Mouse (Mus musculus): ENCODE measurements at regions not wholly inside any gene's neighbourhood (a gene's known extent, or its start where the extent isn't known, plus 50 kb on each side); places are given as distances from the start of the nearest gene placed in this dataset.

- in situ Hi-C loops (cut with MboI, MseI): loop anchor here in 1 of 2 experiments (10.0 kb wide), 1 partner anchor 1575 kb away; no protein-coding TSS in a partner anchor
Observed at GRCm38 (mm10) chr8:29460119-29460518, 2012.6 kb downstream of the Poteg start.

- in situ Hi-C loops (cut with MboI, MseI): loop anchor here in 1 of 2 experiments (10.0 kb wide), 1 partner anchor 1738 kb away; no protein-coding TSS in a partner anchor
Observed at GRCm38 (mm10) chr8:29492931-29493330, 2045.5 kb downstream of the Poteg start.

- in situ Hi-C loops (cut with MboI, MseI): loop anchor here in 1 of 2 experiments (5.0 kb wide), 1 partner anchor 40 kb away; no protein-coding TSS in a partner anchor
Observed at GRCm38 (mm10) chr8:29527327-29527726, 2079.9 kb downstream of the Poteg start.

GRCm38 (mm10) chr8:29531565-29531964, 2084.1 kb downstream of the Poteg start:
- in situ Hi-C loops (cut with MboI, MseI): no loop called here

GRCm38 (mm10) chr8:29538016-29538415, 2090.5 kb downstream of the Poteg start:
- in situ Hi-C loops (cut with MboI, MseI): no loop called here

GRCm38 (mm10) chr8:29539856-29540255, 2092.4 kb downstream of the Poteg start:
- in situ Hi-C loops (cut with MboI, MseI): no loop called here

- in situ Hi-C loops (cut with MboI, MseI): no loop called here
Observed at GRCm38 (mm10) chr8:29544142-29544541, 2096.7 kb downstream of the Poteg start.

- in situ Hi-C loops (cut with MboI, MseI): loop anchor here (10.0 to 25.0 kb wide), 2 partner anchors 1173 to 1769 kb away; no protein-coding TSS in a partner anchor
Observed at GRCm38 (mm10) chr8:29585671-29586070, 2138.2 kb downstream of the Poteg start.

- in situ Hi-C loops (cut with MboI, MseI): loop anchor here in 1 of 2 experiments (25.0 kb wide), 1 partner anchor 1182 kb away; no protein-coding TSS in a partner anchor
Observed at GRCm38 (mm10) chr8:29594129-29594528, 2146.7 kb downstream of the Poteg start.

GRCm38 (mm10) chr8:29614098-29614497, 2166.6 kb downstream of the Poteg start:
- in situ Hi-C loops (cut with MboI, MseI): no loop called here

- in situ Hi-C loops (cut with MboI, MseI): no loop called here
Observed at GRCm38 (mm10) chr8:29661616-29662015, 2214.1 kb downstream of the Poteg start.

- in situ Hi-C loops (cut with MboI, MseI): no loop called here
Observed at GRCm38 (mm10) chr8:29675870-29676269, 2228.4 kb downstream of the Poteg start.

GRCm38 (mm10) chr8:29683340-29683739, 2235.9 kb downstream of the Poteg start:
- in situ Hi-C loops (cut with MboI, MseI): no loop called here

- in situ Hi-C loops (cut with MboI, MseI): no loop called here
Observed at GRCm38 (mm10) chr8:29686594-29686993, 2239.1 kb downstream of the Poteg start.

GRCm38 (mm10) chr8:29695698-29696097, 2248.2 kb downstream of the Poteg start:
- in situ Hi-C loops (cut with MboI, MseI): no loop called here
